Mouse (Mus musculus) activated CD4-positive, CD25-positive, alpha-beta regulatory T cell, adult 4 months (primary cell): Measurements from ENCODE around the gene Chodl. TPM values are rescaled to one million over a fixed set of nuclear protein-coding genes. Genes with fewer than 3 reads are reported as not detected.

Experiments used
- ATAC-seq: one replicate; pipeline ENCODE4 v1.8.0; 2017
- polyA plus RNA-seq, 2 experiments: library from polyadenylated mRNA; unstranded; fragments of 100-300 nt; shearing (Covaris generic); gene quantifications; one replicate each; pipeline ENCODE4 v1.2.1; 2017

Gene Chodl
- polyA plus RNA-seq = not detected

DNA sequence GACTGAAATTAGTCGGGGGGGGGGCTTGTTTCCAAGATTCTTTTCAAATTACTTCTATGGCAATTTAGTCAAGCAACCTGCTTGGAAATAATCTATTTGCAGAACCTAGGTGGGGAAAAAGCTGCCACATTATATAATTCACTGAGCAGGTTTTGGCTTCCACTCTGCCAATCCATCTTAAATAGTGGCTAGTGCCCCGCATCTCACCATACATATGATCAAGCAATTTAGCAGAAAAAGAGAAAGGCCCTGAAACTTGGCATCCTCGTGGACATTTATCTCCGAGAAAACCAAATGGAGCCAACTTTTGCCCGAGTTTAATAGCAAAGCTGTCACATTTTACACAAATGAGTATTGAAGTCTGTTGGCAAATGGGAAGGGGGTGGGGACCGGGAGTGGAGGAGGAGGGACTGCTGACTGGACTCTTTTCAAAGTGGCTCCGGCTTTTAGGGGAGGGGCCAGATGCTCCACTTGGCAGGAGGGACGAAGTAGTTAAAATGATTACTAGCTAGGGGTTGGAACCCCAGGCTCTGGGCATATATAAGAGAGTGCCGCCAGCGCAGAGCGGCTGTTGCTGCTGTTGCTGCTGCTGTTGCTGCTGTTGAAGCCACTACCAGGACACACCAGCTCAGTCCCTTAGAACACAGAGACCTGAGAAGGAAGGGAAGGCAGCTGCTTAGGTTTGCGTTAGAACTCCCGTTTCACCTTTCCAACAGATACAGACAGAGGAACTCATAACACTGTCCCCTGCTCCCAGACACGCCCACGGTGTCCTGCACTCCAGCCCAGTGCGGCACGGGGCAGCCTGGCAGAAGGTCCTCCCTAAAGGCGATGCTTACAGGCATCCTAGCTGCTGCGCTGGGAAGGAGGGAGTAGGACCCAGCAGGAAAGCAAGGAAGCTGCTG lies at the start of gene Chodl:
Chodl (plus strand) TSS at position 567 of the 905 bp plus-strand sequence.
- ATAC-seq = no peak

DNA sequence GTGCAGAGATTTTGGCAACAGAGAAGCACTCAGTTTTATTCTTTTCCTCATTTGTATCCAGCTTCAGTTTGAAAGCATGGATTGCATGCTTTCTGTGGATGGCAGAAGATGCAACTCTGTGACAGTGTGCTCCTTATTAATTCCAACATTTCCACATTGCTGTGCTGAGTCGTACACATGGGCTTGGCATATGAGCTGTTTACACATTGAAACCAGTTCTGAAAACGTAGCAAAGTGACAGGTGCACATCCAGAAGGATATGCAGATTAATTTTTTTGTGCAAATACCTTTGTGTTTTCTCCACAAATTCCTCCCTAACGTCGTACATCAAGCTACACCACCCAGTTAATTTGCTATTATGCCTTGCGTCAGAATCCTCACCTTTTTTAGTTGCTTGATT lies 8.1 kb upstream of the Chodl start:
- no peak for ATAC-seq

DNA sequence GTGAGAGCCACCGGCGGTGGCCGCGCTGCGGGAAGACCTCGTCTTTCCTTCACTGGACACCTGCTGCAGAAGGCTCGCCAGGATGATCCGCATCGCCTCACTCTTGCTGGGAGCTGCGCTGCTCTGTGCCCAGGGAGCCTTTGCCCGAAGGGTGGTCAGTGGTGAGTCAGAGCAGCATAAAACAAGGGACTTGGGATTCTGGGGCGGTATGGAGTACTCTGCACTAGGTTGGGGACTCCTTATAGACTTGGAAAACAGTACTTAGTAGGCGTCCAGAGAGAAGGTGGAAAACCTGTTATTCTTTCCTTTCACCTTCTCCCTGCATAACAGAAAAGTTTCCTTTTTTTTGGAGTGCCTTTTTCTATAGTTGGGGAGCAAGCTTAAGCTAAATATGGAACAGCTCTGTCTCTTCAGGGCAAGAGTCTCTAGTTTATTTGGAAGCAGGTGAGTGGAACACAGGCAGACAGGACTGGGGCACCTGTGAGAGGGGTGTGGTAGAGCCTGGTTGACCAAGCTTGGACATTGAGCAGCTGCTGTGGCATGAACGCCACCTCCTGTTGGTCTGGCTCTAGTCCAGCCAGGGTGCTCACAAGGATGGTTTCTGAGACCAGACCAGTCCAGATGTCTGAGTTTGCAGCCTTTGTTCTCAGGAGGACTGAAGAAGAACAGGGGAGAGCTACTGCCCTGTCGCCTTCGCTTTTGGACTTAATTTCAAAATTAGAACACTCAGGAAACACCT lies 708 bp downstream of the Chodl start:
- ATAC-seq = no peak

DNA sequence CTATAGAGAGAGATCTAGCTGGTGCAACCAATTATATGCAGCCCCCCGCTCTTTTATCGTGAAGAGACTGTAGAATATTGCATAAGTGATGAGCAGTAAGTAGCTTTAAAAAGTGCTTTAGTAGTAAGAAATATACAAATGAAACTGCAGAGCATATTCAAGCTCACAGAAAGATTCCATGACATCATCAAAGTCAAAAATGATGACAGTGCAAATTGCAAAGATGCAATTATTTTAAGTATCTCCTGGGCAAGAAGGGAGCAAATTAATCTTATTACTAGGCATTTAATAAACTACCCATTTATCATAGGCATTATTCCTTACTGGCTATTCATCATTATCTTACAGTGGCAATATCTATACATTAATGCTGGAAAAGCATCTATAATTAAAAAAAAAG lies 3.5 kb downstream of the Chodl start:
- ATAC-seq = no peak

DNA sequence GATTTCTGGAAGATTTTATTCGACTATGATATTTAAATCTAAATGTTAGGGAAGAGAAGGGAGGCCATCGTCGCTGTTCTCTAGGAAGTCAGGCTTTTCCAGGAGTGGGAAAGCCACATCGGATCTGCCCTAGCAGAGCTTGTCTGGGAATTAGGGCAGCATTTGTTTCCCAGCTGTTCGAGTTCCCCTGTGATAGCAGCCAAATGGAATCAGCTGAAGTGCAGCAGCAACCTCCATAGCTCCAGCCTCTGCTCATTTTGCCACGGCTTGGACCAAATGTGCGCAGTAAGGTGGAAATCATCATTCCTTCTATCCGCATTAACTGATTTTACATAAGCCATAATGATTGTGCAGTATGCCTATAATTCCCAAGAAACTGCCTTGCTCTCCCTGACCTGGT lies 7.0 kb downstream of the Chodl start:
- ATAC-seq = no peak

DNA sequence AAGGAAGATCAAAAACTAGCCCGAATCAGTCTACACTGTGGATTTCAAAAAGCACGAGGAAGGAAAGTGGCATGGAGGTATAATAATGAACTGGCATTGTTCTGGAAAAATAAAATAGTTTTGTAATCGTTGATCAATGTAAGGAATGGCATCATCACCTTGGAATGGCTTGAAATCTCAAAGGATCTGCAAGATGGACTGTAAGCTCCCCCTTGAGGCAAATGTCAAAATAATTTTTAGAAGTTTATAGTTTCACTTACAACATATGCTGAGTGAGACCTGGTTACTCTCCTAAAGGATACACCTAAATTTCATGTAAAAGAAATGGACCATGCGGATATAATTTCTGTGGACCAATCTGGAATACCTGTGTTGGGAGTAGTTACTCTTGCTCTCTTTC lies 19.6 kb downstream of the Chodl start:
- no peak for ATAC-seq

DNA sequence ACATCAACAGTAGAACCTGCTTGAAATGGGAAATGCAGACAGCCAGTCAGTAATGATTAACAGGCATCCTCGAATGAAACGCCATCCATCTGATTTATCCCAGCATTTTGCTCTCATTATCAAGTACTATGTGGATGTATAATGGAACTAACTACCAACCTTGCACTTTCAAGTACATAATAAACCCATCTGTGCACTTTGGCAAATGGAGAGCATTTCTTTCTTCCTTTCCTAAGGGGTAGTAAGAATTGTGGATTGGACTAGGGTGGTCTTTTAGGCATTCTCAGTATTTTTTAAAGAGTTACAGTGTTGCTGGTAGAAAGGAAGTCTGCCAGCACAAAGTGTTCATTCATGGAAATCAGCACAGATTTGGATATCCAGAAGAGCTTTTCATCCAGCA lies 26.7 kb downstream of the Chodl start:
- ATAC-seq = no peak

DNA sequence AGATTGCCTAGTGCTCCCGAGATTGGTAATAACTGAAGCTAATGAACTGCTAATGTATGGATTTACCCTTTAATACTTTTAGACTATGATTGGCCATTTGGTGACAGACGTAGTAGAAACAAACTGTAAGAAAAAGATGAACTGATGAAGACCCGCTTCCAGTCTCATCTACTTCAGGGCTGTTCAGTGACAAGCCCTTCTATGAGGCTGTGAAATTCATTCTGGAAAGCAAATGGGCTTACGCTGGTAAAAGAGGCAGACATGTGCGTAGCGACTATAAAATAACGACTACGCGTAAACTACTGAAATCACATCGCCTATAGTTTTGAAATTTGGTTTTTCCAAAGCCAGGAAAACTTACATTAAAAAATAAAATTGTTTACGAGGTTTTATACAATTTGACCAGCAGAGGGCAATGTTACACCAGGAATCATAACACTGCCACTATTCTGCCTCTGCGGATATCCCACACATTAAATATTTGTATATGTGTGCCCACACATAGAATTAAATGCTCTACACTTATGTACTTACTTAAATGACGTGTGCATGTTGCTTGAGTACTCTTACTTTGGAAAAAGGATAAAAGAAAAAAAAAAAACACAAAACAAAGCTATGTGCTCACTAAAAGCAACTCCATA lies 38.5 kb downstream of the Chodl start:
- no peak for ATAC-seq

DNA sequence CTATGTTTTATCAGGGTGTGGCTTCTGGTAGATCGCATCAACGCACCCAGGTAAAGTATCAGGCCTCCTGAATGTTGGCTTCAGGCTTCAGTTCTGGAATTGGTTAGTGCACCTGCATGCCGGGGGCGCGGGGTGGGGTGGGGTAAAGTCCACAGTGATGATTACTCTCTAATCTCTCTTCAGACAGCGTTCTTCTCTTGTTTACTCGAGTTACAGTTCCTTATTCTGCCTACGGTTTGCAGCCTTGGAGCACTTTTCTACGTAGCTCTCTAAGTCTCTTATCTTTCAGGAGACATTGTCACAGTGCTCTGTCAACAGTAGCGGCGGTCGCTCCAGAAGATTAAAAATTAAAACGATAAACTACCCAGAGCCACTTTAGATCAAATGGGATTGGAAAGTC lies 43.4 kb downstream of the Chodl start:
- no peak for ATAC-seq

DNA sequence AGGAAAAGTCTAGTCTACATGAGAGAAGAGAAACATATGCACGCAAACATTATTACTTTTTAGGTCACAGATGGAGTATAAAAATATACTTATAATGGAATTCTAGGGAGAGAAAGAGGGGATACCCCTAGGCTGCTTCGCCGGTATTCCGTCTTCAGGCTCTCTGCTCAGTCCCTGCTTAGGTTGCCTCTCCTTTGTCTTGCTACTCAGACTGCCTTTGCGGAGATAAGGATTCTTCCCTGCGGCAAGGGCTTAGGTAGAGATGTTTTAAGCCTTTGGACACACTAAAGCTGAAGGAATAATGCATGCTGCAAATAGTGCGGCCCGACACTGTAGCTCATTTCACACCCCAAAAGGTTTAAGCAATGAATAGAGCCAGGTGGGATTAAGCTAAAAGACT lies 45.6 kb downstream of the Chodl start:
- ATAC-seq = no peak

Other genes starting within 250 kb of the Chodl start
- gene Tmprss15, start 160.1 kb downstream of the Chodl start, polyA plus RNA-seq = not detected